Mouse (Mus musculus): ENCODE data around the gene Casz1.

Gene Casz1

DNA sequence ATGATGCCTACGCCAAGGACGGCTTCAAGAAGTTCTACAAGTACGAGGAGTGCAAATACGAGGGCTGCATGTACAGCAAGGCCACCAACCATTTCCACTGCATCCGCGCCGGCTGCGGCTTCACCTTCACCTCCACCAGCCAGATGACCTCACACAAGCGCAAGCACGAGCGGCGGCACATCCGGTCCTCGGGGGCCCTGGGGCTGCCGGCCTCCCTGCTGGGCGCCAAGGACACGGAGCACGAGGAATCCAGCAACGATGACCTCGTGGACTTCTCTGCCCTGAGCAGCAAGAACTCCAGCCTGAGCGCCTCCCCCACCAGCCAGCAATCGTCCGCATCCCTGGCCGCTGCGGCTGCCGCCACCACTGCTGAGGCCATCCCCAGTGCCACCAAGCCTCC lies 134.3 kb downstream of the Casz1 start:
- DNase-seq (ENCODE audit: low spot score) = no peak

DNA sequence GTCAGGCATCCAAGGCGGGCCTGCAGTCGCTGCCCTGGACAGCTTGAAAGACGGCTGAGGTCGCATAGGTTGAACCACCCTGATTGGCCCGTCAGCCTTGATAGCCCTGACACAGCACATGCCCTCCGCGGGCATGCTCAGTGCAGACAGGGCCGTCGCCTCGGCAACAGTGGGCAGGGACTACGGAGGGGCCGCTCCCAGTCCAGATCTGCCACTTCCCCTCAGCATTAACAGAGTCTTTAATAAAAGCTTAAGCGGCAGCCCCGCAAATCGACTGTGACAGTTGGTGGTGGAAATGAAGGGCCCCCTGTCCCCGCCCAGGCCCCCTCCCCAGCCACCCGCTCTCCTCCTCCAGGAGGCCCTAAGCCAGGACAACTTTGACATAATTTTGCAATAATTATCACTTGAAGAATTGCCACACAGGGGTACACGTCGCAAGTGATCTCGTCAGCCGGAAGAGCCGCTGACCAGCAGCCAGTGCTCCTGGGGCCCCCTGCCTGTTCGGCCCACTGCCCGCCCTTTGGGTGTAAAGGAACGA lies 136.5 kb downstream of the Casz1 start:
- no peak for DNase-seq (ENCODE audit: low spot score)

DNA sequence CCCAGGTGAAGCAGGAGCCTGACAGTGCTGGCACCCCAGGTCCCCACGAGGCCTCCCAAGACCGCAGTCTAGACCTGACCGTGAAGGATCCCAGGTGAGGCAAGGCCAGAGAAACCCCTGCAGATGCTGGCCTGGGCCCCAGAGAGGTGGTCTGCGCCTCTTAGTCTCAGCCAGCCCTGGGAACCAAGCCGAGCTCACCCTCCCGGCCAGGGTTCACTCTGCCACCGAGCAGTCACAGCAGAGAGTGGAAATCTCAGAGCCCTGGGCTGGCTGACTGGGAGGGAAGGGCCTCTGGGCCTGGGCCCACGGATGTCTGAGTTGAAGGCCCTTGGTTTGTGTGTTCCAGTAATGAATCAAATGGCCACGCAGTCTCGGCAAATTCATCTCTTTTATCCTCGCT lies 137.1 kb downstream of the Casz1 start:
- no peak for DNase-seq (ENCODE audit: low spot score)

DNA sequence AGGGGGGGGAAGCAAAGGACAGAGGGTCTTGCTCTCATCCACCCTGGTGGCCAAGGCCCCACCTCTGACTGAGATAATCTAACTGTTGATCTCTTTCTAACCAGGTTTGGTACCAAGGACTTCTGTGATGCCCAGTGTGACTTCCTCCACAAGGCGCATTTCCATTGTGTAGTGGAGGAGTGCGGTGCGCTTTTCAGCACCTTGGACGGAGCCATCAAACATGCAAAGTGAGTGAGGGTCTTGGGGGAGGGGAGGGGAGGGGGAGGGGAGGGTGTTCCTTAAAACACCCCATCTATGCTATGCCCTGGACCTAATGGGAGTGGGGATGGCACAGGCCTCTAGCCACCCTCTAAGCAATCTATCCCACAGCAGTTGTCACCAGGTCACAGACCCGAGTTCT lies 138.9 kb downstream of the Casz1 start:
- DNase-seq (ENCODE audit: low spot score) = no peak

DNA sequence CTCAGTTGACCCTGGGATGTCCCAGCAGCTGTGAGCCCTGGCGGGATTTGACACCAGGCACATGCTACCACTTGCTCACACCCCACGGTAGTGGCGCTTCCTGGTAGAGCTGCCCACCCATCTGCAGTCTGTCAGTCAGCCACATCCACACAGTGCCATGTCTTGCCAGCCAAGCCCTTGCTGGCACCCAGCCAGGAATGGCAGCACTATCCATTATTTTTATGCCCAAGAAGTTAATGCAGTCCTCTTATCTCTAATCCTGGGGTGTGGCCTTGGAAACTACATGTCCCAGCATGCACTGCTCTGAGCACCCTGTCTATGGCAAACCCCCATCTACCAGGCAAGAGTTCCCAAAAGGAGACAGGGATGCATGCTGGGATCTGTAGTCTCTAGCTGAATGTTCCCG lies 141.2 kb downstream of the Casz1 start:
- DNase-seq (ENCODE audit: low spot score) = no peak

DNA sequence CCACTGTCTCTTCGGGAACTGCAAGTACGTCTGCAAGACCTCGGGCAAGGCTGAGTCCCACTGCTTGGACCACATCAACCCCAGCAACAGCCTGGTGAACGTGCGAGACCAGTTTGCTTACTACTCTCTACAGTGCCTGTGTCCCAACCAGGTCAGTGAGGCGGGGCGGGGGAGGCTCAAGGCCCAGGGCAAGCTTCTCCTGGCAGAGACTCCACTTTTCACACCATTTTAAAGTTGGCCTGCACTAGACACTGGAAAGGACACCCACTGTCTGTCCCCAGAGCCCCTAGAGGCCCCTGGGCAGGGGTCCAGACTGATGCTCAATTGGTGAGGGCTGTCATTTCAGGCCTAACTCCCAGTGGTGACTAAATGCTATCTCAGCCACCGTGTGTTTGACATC lies 141.8 kb downstream of the Casz1 start:
- DNase-seq (ENCODE audit: low spot score) = no peak

DNA sequence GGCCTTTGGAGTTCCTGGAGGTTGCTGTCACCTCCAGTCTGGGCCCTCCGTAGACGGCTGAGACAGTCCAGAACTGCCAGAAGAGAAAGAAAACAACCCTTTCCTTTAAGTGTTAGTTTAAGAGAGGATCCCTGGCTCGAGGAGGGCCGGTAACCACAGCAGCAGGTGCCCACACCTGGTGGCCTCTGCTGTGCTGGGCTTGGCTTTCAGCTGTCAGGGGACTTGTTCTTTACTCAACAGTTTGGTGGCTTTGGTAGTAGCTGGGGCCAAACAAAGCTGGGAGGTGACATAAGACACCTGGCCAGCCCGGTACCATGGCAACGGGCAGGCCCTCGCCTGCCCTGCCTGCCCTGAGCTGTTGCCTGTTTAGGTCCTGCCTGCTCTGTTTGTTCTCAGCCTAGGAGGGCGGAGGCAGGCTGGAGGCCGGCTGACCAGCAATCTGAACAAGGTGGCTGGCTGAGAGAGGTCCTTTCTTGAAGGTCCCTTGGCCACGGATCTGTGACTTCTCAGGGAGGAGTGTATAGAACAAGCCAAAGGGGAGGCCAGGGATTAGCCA lies 143.7 kb downstream of the Casz1 start:
- no peak for DNase-seq (ENCODE audit: low spot score)

DNA sequence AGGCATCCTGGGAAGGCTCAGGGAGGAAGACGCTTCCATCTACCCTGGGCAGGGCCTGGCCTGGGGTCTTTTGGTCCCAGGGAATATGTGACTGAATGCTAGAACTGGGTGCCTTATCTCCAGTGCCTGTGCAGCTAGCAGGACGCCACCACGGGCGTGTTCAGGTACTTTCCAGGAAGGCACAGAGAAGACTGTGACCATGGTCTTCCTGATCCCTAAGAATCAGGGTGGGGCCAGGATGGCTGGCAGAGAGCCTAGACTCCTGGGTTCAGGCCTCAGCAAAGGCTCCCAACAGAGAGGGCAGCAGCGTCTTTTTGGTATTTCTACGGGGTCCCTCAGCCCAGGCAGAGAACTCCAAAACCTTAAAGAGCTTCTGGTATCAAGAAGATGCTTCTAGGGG lies 146.3 kb downstream of the Casz1 start:
- no peak for DNase-seq (ENCODE audit: low spot score)

DNA sequence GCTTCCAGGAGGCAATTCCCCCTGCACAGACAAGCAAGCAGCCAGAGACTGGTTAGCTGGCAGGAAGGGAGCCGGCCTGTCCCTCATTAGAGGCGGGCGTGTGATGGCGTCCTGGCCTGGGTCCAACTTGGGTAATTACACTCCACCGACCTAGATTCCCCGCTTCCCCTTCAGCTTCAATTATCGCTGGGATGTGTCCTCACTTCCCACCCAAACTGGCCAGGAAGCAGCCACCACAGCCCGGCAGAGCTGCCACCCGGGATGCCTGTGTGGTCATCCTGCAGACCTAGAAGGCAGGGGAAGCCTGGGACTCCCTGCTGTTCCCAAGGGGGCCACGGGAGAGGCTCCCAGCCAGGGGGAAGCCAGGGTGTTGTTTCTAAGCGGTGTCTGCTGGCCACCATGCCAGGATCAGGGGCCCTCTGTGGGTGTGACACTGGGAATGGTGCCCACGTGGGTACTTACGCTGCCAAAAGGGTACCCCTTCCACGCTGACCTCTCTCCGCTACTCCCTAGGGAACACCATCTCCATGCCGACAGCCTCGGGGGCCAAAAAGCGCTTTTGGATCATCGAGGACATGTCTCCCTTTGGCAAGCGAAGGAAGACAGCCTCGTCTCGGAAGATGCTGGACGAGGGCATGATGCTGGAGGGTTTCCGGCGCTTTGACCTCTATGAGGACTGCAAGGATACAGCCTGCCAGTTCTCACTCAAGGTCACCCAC lies 146.9 kb downstream of the Casz1 start:
- no peak for DNase-seq (ENCODE audit: low spot score)

DNA sequence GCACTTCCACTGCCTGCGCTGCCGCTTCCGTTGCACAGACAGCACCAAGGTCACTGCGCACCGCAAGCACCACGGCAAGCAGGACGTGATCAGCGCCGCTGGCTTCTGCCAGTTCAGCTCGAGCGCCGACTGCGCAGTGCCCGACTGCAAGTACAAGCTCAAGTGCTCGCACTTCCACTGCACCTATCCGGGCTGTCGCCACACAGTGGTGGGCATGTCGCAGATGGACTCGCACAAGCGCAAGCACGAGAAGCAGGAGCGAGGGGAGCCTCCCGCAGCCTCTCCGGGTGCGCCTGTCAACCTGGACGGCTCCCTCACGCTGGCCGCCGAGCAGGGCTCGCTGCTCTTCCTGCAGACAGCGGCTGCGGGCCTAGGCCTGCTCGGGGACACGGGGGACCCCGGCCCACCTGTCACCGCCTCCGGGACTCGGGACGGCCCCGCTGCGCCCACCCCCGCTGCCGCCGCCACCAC lies 147.6 kb downstream of the Casz1 start:
- no peak for DNase-seq (ENCODE audit: low spot score)

DNA sequence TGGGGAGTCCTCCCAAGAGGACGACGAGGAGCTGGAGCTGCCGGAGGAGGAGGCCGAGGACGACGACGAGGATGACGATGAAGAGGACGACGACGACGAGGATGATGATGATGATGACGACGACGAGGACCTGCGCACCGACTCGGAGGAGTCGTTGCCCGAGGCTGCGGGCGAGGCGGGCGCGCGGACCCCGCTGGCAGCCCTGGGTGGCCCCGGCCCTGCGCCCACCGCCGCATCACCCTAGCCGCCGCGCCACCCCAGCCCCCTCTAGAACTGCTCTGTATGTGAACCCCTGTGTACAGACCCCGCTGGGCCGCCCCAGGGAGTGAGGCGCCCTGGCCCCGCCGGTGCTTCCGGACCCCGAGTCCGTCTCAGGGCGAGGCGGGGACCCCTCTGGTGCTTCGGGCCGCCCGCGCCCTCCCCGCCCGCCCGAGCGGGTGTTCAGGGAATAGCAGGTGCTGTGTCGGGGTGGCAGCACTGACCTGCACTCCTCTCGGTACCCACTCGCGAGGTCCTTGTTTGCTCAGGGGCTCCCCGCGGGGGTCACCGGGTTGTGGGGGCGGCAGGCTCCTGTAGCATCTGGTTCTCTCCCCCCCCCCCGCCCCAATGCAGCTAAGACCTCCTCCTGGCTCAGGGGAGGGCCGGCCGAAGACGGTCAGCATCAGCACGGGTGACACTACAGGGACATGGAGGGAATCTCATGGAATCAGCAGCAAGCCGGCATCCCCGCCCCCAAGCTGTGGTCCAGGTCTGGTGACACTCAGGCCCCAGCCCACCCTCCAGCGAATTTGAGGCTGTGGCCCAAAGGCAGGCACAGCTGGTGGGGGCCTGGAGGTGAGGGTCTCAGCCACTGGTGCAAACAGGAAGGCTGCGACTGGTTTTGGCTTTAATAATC lies 148.3 kb downstream of the Casz1 start:
- DNase-seq (ENCODE audit: low spot score) = no peak

DNA sequence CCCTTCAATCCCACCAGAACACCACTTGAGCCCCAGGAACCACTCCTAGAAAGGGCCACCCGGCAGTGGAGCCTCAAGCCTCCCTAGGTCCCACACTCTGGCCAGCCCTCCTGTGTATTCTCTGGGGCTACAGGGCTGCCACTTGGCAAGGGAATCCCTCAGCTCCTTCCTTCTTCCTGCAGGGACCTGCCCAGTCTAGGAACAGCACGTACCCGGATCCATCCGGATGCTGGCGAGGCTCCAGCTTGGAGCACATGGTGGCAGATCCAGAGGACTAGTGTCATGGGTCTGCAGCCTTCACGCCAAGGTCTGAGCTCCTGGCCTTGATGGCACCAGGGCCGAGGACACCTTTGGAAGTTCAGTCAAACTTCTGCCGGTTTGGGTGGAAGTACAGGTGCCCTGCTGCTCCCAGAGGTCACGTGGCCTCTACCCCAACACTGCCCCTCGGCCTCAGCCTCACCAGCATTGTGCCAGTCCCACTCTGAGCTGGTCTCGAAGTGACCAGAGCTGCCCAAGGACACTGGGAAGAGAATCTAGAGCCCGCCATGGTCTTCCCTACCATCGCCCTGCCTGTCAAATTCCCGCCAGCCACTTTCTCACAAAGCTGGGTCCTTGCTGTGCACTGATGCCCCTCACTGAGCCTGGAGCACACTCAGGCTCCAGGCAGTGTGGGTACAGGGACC lies 151.0 kb downstream of the Casz1 start:
- no peak for DNase-seq (ENCODE audit: low spot score)

DNA sequence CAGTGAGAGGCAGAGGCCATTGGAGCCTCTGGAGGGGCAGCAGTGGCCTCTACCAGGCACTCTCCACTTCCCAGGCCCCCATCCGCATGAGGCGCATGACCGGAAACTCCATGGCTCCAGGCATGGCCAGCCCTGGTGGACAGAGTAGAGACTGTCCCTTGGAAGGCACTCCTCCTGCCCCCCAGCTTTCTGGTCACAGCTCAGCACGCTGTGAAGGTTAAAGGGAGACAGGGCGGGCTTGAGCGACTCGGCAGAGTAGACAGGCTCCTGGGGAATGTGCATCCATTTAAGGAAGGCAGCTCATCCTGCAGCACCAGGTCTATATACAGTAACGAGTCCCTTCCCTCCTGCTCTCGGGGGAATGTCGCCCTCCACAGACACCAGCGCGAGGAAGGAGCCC lies 155.8 kb downstream of the Casz1 start:
- no peak for DNase-seq (ENCODE audit: low spot score)

DNA sequence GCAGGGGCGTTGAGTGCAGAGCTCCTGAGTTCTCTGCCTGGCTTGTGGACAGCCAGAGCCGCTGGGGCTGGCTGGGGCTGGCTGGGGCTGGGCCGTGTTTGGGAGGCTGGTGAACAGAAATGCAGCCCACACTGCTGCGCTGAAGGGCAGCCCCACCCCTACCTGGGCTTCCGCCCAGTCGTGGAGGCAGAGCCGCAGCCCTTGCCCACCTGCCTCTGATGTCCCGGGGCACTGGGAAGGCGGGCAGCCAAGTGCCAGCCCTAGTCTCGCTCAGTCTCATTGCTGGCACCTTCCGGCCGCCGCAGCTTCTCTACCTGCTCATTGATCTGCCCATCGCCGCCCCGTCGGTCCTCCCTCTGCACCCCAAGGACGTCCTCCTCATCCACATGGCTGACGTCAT lies 156.9 kb downstream of the Casz1 start:
- no peak for DNase-seq (ENCODE audit: low spot score)

DNA sequence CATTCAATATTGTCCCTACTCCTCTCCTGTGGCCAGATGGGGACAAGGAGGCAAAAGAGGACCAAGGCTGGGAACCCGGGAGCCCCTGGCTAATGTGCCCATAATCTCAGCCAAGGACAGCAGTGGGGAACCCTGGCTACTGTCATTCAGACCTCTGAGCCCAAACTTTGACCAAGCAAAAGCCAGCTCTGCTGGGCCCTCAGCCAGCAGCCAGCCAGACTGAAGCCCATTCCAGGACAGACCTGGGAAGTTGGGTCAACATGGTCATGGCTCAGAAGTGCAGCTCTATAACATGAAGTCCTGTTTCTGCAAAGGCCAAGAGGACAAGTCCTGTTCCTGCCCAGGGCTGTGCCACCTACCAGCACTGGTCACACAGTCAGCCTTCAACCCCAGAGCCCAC lies 157.9 kb downstream of the Casz1 start:
- no peak for DNase-seq (ENCODE audit: low spot score)

DNA sequence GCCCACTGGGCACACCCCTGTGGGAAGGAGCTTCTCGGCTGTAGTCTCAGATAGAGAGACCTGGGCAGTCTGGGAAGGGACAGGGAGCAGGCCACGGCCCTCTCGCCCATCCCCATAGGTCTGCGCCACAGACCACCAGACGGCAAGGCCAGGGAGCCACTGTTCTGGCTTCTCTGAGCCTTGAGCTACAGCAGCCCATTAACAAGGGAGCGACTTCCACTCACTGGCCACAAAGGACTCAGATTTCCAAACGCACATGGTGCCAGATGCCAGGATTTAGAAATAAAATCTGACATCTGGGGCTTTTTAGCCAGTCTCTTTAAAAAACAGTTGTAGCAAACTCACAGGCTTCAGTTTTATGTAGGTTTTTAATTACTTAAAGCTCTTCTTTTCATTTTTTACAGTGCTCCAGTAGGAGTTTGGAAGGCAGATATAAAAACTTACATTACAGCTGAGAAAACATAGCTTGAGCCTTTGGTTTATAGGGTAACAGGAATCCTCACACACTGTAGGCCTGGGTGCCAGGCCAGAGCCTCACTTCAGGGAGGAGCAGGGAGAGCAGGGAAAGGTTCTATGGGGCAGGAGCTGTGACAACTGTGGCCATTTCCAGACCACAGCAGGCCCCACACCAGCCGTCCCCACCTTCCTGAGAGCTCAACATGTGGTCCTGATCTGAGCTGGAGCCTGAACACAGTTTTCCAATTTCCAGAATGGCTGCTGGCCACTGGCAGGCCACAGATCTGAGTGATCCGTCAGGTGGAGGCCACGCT lies 160.5 kb downstream of the Casz1 start:
- DNase-seq (ENCODE audit: low spot score) = no peak

DNA sequence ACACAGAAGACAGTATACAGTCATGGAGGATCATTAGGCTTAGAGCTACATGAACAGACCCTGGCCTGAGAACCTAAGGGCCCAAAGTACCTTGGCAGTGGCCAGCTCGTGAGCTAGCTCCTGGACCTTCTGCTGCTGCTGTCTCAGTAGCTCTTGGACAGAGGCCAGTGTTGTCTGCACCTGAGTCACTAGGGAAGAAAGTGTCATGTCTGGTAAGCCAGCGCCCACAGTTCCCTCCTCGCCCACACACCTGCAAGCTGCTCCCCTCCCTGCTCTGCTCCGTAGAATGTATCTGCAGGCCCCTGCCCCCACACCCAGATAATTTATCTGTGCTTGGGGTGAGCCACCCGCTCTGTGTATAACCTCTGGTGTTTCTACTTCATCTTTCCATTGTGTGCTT lies 161.9 kb downstream of the Casz1 start:
- DNase-seq (ENCODE audit: low spot score) = no peak

DNA sequence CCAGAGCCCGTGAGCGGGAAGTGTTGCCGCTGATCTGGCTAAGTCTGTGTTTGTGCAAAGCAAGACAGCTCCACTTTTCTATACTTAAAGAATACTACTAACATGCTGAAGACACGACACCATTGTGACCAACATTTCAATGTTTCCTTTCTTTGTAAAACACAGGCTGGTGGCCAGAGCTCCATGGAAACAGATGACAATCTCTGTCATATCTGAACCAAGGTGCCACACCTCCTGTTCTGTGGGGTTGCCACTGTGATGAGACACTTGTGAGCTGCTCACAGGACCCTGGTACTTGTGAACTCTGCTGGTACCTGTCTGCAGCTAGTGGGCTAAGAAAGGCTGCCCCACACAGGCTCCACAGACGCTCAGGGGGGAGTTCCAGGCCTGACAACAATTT lies 164.6 kb downstream of the Casz1 start:
- no peak for DNase-seq (ENCODE audit: low spot score)

DNA sequence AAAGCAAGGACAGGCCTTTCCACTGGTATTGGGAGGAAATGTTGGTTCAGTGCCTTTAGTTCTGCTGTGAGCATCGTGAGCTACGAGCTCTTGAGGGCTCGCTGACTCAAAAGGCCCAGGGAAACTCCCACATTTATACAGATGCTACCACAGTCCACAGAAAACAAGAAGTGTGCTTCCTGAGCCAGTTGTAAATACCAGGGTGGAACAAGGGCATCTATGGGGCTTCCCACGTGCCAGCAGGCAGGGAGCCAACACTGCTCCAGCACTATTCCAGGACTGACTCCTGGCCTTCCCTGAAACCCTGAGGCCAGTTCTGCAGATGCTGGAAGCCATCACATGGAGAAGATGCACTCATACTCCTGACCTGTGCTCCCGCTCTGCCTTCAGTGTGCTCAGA lies 165.4 kb downstream of the Casz1 start:
- no peak for DNase-seq (ENCODE audit: low spot score)

DNA sequence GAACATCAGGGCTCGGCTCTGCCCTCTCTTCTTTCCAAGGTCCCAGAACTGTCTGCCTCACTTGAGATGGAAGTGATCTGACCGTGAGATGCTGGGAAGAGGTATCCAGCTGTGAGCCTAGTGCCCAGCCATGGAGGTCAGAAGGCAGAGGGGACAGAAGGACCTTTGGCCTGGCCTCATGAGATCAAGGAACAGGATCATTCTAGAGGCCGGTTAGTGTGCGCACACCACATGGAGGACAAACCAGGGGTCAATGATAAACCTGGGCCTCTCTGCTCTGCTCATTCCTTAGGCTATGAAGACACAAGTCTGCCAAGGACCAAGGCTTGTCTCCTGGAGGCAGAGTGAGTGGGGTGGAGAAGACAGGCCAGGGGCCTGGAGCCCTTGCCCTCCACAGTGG lies 166.5 kb downstream of the Casz1 start:
- DNase-seq (ENCODE audit: low spot score) = no peak

DNA sequence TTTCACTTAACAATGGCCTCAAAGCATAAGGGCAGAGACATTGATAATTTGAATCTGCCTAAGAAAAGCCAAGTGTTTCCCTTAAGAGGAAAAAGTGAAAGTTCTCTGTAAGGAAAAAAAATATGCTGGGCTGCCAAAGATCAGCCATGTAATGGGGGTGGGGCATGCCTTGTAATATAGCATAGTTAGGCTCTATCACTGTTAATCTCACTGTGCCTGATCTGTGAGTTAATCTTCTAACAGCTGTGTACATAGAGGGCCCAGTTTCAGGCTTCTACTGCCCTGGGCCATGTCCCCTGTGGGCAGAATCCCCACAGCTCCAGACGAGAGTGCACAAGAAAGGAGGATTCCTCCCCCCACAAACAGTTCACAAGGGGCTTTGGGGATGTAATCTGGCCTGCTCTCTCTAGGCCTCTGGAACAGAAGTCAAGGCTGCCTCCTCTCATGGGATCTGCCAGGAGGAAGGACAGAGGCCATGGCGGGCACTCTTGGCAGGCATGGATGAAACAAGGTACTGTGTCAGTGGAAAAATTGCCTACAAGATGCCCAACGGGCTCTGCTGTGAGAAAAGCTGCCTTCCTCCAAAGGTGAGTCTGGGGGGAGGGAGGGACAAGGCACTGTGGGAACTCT lies 167.5 kb downstream of the Casz1 start:
- no peak for DNase-seq (ENCODE audit: low spot score)
